Mouse (Mus musculus) bone marrow, adult 2 months (tissue): ENCODE measurements at regions not wholly inside any gene's neighbourhood (a gene's known extent, or its start where the extent isn't known, plus 50 kb on each side); places are given as distances from the start of the nearest gene placed in this dataset.

Experiments
- CTCF ChIP-seq: fragments of 200-500 bp; IDR thresholded peaks from 2 replicates; pipeline ENCODE4 v1.5.1; 2011; ENCODE audit warnings: low read length, control low read depth; ENCODE audit not compliant: control insufficient read depth, insufficient read depth
- POLR2A ChIP-seq: fragments of 200-500 bp; IDR thresholded peaks from 2 replicates; pipeline ENCODE4 v1.6.1; 2011; ENCODE audit warnings: low read depth, mild to moderate bottlenecking, control low read depth, low read length, borderline replicate concordance; ENCODE audit not compliant: control insufficient read depth

DNA sequence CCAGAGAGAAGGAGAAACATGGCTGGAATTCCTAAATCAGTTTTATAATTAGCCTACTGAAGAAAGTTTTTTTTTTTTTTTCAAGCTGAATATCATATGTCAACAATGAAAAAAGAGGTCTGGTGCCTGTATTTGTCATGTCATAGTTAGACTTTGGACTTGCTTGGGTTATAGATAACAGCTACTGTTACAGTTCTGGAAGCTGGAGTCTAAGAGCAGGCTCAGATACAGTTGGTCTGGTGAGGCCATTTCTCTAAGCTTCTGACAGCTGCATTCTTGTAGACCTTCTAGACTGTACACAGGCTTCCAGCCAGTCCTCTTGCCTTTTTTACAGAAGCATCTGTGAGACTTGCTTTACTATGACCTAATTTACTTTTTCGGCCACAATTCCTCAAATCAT lies 546.9 kb downstream of the Grxcr1 start:
- TF ChIP-seq POLR2A = no peak
- no peak for TF ChIP-seq CTCF
